Mouse (Mus musculus): ENCODE results near the gene Abhd4.

The Abhd4 gene

DNA sequence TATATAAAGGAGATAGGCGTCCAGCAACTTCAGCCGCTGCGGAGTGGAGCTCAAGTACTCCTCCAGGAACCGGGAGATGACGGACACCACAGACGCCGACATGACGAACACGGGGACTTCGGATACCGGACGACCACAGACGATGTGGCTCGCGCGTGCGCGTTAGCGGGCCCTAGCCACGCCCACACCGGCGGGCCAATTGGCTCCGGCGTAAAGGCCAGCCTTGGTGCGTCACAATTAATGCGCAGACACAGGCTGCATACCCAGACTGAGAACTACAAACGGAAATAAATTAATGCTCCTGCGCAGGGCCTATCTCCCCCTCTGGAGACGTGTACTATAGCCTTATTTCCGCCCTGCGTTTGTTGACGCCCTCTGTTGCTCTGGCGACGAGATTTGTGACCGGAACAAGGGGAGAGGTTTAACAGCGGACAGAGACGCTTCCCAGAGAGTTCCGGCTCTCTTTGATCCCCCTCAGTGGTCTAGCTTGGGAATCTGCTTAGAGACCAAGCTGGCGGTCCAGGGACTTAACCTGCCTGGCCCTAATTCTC, at the start of gene Abhd4, which contains the start of gene Dad1:
TSS of gene Abhd4 (plus strand) at position 448 of the 551 bp plus-strand sequence.
TSS of gene Dad1 (minus strand) at position 364 of the 551 bp plus-strand sequence.
- peak; percentile 90 for DNase-seq (ENCODE audit: low spot score)

DNA sequence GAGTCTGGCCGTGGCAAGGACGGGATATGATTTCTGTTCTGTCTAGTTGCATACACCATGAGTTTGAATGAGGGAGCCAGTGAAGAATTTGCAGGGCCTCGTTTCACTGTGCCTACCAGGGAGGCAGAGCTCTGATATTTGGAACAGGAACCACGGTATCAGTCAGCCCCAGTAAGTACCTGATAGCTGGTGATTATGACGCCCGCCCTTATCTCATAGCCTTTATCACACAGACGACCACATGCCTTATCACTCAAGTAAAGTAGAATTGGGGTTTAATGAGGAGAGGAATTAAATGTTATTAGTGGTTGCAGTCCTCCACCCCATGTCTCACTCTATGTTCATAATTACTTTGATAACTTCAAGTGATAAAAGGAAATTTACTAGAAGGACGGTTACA, 49.7 kb upstream of the Abhd4 start:
- DNase-seq (ENCODE audit: low spot score) = no peak

DNA sequence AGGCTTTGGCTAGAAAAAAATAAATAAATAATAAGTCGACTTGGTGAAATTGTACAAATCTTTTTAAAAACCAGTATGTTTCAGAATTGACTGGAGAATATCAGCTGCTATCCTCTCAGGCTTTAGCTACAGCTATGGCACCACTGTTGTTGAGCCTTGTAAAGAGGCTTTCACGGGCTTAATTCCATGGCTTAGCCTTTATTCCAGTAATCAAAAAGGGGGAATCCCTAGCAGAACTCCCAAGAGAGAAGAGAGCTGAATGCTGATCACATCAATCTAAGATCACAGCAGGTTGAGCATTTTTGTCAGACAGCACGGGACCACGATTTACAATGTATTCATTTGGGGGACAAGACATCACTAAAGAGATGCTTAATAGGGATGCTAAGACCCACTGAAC, 49.2 kb upstream of the Abhd4 start:
- DNase-seq (ENCODE audit: low spot score) = no peak

DNA sequence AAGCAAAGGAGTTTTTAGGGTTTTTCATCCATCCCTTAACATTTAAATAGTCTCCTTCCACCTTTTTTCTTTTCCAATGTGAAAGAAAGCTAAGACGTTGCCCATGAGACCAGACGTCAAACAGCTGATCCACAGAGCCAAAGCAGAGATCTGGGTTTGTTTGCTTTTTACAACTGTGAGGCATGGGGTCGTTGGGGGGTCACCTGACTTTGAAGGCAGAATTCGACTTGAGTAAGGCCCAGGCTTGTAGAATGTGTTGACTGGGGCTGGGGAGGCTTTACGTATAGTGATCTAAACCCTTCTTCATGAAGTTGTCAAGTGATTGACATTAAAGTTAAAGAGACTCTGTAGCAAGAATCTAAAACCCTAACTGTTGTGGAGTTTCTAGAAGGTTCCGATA, 48.1 kb upstream of the Abhd4 start:
- no peak for DNase-seq (ENCODE audit: low spot score)

- no peak for DNase-seq (ENCODE audit: low spot score)
Observed at GRCm38 (mm10) chr14:54206309-54206708, 47.7 kb upstream of the Abhd4 start.

GRCm38 (mm10) chr14:54206750-54207550, 47.0 kb upstream of the Abhd4 start:
- no peak for DNase-seq (ENCODE audit: low spot score)

DNA sequence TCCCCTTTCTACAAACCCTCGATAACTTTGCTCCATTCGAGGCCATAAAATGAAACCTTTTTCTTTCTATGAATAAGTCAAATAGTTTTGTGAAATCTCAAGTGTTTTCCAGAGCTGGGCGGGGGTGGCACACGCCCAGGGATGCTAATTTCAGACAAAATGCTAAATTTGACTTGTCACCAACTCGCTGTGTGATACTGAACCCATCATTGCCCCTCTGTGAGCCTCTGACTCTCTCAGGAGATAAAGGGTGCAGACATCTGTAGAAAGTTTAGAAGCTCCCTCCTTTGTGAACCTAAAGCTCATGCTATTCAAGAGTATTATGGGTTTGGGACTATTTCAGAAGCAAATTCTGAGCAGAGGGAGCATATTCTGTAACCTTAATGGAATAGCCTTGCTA, 46.1 kb upstream of the Abhd4 start:
- DNase-seq (ENCODE audit: low spot score) = no peak

DNA sequence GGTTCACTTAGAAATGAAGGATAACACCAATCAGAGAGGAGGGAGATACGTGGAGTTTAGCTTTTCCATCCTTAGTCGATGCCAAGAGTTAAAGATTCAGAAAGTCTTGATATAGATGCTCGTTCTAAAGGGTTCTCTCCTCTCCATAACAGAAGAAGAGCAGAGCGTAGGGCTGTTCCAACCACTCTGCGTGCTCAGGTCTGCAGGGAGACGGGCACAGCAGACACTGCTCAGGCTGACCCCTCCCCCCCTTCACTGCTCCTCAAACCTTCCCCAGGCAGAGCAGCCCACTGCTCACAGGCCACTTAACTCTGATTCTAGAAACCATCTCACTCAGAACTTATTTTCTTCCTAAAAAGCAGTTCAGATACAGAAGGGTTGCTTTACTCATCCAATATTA, 45.2 kb upstream of the Abhd4 start:
- no peak for DNase-seq (ENCODE audit: low spot score)

- no peak for DNase-seq (ENCODE audit: low spot score)
Observed at GRCm38 (mm10) chr14:54209932-54210331, 44.1 kb upstream of the Abhd4 start.

DNA sequence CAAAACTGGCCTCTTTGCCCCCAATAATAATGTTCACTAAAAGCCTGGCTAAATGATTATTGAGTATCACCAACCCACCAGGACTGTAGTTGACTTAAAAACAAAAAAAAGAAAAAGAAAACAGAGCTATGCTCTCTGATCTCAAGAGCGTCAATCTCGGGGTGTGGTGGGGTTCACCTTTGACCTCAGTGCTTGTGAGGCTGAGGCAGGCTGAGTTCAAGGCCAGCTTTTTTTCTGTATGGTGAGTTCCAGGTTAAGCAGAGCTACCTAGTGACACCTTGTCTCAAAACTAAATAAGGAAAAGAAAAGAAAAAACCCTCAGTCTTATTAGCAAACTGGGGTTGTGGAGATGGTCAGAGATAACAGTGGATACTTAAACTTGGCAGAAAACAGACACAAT, 43.6 kb upstream of the Abhd4 start:
- no peak for DNase-seq (ENCODE audit: low spot score)

- no peak for DNase-seq (ENCODE audit: low spot score)
Observed at GRCm38 (mm10) chr14:54211199-54211598, 42.8 kb upstream of the Abhd4 start.

- DNase-seq (ENCODE audit: low spot score) = no peak
Observed at GRCm38 (mm10) chr14:54211755-54212154, 42.2 kb upstream of the Abhd4 start.

DNA sequence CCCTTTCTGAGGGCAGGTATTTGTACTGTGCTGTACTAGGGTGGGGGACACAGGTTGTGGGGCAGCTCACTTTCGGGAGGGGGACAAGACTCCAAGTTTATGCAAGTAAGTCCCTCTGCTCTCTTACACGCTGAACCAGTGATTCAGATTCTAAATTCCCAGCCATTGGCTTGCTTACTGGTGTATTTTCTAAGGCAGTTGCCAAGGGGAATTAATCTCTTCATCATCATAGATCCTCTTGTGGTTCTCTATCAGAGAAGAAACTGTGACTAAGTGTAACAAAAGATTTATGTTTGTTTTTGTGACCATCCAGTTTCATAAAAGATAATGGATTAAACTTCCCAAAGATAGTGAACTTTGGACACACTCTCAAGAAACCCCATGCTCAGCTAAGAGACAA, 40.3 kb upstream of the Abhd4 start:
- DNase-seq (ENCODE audit: low spot score) = no peak

DNA sequence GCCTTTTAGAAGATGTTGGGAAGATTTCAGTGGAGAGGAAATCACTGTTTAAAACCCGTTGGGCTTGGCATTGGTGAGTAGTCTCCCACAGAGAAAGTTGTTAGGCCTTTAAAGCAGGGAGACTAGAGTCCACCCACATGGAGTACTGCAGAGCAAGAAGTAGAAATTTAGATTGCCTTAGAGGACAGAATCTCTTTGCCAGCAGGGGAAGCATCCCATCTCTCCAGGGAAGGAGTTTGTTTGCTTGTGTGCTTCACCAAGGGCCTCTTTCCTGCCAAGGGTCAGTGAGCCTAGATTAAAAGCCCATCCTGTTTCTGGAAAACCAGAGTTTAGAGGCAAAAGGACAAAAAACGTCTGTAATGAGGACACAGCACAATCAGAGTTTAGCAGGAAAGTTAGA, 39.5 kb upstream of the Abhd4 start:
- no peak for DNase-seq (ENCODE audit: low spot score)

GRCm38 (mm10) chr14:54214901-54215300, 39.1 kb upstream of the Abhd4 start:
- no peak for DNase-seq (ENCODE audit: low spot score)

DNA sequence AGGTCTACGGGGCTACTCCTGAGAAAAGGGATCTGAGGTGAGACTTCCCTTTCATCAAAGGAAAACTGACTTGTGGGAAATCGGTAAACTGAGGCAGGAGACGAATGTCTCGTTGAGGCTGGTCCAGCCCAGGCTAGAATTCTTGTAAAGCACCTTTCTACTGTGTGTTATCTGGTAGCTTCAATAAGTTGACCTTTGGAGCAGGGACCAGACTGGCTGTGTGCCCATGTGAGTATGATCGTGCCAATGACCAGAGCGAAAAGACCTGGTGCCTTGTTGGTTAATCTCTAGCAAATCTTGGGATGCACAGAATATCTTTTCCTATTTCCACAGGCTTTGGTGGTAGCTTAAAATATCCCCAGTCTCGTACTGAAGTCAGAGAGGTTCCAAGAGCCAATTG, 37.9 kb upstream of the Abhd4 start:
- DNase-seq (ENCODE audit: low spot score) = no peak

- no peak for DNase-seq (ENCODE audit: low spot score)
Observed at GRCm38 (mm10) chr14:54218233-54218632, 35.8 kb upstream of the Abhd4 start.

DNA sequence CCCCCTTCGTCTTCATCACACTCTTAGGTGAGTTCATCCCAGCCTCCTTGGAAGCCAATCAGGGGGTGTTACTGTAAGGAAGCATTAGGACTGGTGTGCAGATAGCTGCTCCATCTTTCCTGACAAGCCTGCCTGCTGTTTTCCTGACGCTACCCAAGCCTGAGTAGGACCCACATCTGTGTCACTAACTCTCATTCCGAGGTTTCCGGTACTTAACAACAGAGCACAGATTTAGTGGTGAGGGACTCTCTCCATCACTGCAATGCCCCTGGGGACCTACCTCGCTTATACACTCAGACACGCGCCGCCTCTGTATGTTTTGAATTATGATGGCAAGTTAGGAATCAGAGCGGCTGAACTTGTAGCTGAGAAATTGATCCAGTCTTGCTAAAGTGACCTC, 35.3 kb upstream of the Abhd4 start:
- no peak for DNase-seq (ENCODE audit: low spot score)

DNA sequence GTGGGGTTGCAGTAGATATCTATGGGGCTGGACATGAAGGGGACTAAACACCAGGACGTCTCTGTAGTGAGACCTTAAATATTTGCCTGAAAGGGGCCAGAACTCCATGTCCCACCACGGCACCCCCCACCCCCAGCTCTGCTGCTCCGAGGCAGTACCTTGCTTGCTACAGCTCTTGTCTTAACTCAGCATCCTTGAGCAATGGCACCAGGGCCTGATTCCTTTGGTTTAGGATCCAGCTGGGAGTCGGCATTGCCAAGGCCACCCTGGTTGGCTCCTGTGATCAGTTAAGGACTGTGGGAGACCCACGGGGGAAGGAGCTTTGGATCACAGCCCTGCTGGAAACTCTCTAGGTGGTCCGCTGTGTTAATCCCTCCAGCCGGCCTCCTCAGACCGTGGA, 34.7 kb upstream of the Abhd4 start:
- DNase-seq (ENCODE audit: low spot score) = no peak

DNA sequence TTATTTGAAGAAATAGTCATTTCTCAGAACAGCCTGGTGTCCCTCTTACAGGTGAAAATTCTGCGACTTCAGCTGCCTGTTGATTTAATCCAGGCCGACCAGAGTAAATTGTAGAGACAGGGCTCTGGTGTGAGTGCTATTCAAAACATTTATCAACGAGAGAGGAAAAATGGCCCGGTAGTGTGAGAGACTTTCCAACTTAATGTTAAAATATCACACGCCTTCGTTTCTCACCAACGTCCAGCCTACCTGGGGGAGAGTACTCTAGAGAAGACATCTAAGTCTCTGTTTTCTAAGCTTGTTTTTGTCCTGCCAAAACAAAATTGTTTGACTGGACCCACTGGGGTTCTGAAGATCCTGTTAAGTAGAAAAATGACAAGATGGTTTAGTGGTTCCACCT, 34.1 kb upstream of the Abhd4 start:
- no peak for DNase-seq (ENCODE audit: low spot score)

- DNase-seq (ENCODE audit: low spot score) = no peak
Observed at GRCm38 (mm10) chr14:54220726-54221494, 33.1 kb upstream of the Abhd4 start.

DNA sequence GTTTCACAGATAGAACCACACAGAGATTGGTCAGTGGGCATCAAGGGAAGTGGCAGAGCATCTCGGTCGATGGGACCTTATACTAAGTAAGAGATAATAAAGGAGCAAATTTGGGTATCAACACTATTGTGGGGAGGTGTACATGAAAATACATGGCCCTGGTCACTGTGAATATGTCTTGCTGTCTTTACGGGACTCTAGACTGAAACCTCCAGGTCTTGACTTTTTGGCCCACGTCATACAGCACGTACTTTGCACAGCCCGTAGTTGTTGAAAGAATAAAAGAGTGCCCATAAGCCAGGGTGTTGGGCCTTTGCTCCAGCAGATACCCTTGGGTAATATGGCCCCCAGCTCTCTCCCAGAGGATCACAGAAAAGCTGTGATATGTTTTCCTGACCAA, 32.3 kb upstream of the Abhd4 start:
- DNase-seq (ENCODE audit: low spot score) = no peak

DNA sequence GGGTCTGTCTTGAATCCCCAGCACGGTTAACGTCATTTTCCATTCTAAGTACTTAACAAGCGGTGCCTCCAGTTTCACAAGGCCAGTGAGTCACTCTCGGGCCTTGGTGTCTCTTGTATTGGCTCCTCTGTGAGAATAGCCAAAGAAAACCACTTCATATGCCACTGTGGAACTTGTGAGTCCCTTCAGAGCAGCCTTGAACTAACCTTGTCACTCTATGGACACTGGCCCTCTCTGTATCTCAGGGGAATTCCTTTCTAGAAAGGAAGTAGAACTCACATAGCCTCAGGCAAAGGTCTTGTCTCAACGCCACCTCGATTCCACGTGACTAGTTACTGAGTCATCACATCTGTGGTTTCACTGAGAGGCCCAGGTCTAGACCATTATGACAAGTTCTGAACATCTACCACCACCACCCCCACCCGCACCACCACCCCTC, 31.7 kb upstream of the Abhd4 start:
- DNase-seq (ENCODE audit: low spot score) = no peak

All from layer of hippocampus, adult 9-10 months (tissue).